Mouse (Mus musculus): Measurements from ENCODE around the gene Nek11.

The Nek11 gene

GRCm38 (mm10) chr9:105313250-105313649 lies 82.1 kb downstream of the Nek11 start:
- DNase-seq (ENCODE audit: extremely low read depth, low read depth), result no peak

GRCm38 (mm10) chr9:105312686-105313085 lies 82.6 kb downstream of the Nek11 start:
- DNase-seq (ENCODE audit: extremely low read depth, low read depth), result no peak

DNA sequence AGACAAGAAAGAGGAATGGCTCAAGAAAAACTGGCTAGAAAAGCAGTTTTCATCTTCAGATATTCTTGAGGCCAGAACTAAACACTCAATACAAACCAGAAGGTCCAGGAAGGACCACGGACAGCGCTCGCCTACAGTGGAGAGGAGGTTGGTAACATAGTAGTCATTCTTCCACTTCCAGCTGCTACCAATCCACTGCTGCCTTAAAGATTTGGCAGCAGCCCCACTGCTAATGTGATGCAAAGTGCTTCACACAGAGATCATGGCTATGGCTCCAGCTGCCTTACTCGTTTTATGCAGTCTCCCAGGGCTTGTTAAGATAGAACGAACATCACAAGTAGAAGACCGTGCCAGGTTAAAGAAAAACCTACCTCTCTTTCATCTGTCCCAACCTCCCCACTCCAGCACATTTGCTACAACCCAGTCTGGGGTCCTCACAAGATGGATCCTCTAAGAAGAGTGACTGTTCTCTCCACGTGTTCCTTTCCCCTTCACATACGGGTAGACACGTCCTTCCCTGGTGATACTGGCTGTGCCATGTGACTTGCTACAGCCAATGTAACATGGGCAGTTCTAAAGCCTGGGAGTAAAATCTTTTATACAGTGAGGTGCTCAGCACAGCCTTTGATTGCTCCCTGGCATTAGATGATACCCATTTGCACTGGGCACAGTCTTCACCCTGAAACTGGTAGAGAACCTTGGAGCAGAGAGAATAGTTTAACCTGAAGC lies 85.6 kb downstream of the Nek11 start:
- DNase-seq (ENCODE audit: extremely low read depth, low read depth), result no peak

DNA sequence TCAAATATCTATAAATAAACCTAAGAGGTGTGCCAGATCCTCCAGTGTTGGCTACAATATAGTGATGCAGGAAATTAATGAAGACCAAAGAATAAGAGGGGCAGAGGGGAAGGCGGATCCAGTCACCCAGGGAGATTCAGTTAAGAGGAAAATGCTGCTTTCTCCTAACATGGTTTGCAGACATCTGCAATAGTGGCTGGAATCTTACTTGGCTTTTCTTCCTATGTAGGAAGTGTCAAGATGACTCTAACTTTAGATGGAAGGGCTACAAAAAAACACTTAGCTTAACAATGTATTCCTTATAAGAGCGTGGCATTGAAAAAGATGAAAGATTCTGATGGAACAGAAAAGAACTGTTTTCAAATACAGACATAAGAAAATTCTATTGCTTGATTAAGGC lies 89.3 kb downstream of the Nek11 start:
- no peak for DNase-seq (ENCODE audit: extremely low read depth, low read depth)

DNA sequence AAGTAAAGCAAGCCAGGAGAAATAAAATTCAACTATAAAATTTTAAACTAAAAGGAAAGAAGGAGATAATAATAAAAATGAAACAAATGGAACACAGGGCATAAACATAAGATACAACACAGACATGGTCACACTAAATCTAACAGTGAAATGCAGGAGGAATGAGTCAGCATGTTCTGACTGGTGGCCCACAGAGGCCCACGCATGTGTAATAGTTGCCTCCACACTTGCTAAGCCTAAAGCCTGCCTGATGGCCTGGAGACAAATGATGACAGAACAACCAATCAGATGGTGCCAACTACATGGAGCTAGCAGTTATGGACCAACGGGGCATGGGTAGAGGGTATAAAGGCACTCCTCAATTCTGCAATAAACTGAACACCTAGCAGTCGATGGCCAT lies 93.1 kb downstream of the Nek11 start:
- DNase-seq (ENCODE audit: extremely low read depth, low read depth), result no peak

- DNase-seq (ENCODE audit: extremely low read depth, low read depth), result no peak
Measured at GRCm38 (mm10) chr9:105301396-105301795, 93.9 kb downstream of the Nek11 start.

DNA sequence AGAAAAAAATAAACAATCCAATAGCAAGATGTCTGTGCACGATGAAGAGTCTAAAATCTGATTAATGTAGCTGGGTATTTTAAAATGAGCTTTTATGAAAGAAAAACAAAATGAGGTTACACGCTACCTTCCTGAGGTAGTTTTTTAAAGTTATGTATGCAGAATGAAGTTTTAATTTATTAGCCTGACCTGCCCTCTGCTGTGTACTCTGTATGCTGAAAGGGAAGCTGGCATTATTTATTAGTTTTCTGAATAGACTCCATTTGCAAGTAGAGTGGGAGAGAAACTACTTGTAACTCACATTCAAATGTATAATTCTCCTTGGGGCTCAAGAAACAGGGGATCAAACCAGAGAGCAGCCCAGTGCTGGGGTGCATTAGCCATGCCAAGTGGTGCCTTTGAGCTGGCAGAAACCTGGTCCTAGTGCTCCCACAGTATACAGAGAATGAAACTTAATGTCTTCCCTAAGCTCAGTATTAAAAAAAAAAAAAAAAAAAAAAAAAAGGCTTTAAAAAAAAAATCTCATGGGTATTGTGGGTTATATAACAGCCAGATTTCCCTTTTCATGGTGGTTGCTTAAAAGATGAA lies 94.5 kb downstream of the Nek11 start:
- DNase-seq (ENCODE audit: extremely low read depth, low read depth), result no peak

DNA sequence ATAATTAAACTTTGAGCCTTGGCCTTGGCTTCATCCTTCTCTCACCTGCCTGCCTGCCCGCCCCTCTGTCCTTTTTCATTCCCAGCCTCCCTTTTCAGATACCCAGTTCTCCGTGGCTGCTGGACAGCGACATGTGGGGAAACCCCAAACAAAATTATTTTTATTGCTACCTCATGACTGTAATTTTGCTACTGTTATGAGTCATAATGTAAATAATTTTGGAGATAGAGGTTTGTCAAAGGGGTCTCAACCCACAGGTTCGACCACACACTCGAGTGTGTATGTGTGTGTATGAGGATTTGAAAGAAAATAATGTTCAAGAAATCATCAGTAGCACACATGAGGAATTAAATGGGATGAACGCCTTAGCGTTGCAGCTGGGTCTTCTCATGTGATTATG lies 110.7 kb downstream of the Nek11 start:
- DNase-seq (ENCODE audit: extremely low read depth, low read depth), result no peak

- no peak for DNase-seq (ENCODE audit: extremely low read depth, low read depth)
Measured at GRCm38 (mm10) chr9:105282725-105283124, 112.6 kb downstream of the Nek11 start.

DNA sequence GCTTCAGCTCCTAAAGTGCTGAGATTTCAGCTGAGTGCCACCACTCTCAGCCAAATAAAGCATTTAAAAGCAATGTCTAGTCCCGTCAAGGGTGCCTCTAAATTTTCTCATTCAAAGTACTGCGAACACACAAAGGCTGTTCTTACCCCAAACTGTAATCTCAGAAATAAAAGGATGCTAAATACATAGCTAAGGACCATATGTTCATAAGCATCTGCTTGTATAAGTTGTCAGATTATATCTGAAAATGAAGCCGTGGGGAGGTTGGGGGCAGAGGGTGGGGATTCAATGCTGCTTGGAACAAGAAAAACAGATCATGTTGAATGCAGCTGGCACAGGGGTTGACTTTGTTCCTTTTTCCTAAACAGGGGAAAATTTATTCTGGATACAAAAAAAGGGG lies 120.4 kb downstream of the Nek11 start:
- DNase-seq (ENCODE audit: extremely low read depth, low read depth), result no peak

DNA sequence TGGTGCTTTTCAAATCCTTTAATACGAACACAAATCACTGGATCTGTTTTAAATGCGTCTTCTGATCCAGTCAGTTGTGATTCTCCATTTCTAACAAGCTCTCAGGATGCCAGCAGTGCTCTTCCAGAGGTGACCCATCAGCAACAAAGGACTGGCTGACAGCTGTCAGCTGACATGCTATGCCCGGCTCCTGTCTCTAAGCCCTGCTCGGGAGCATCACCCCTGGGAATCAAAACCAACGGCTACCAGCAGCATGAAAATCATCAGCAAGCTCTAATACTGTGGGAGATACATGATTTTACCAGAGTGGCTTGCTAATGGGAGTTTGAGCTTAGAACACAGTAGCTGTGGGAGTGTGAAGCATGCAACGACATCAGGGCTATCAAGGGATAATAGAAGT lies 121.0 kb downstream of the Nek11 start:
- no peak for DNase-seq (ENCODE audit: extremely low read depth, low read depth)

GRCm38 (mm10) chr9:105272241-105272640 lies 123.1 kb downstream of the Nek11 start:
- DNase-seq (ENCODE audit: extremely low read depth, low read depth), result no peak

DNA sequence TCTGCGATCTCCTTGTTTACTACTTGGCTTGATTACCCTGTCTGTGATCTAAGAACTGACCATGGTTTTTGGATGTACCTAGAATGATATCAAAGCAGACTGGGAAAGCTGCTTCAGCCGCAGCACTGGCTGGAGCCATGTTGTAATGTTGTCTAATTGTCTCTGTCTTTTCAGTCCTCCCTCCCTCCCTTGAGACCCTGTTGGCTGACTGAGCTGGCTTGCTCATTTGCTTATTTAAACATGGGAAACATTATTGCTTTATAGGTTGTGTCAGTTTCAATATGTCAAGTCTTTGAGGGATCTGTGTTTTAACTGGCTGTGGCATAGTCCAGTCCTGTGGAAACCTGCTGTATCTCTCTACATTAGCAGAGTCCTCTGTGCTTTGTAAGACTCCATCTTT lies 132.2 kb downstream of the Nek11 start:
- no peak for DNase-seq (ENCODE audit: extremely low read depth, low read depth)

- no peak for DNase-seq (ENCODE audit: extremely low read depth, low read depth)
Measured at GRCm38 (mm10) chr9:105257668-105258067, 137.7 kb downstream of the Nek11 start.

- DNase-seq (ENCODE audit: extremely low read depth, low read depth), result no peak
Measured at GRCm38 (mm10) chr9:105254076-105254475, 141.2 kb downstream of the Nek11 start.

GRCm38 (mm10) chr9:105252349-105253041 lies 142.8 kb downstream of the Nek11 start:
- DNase-seq (ENCODE audit: extremely low read depth, low read depth), result no peak

- DNase-seq (ENCODE audit: extremely low read depth, low read depth), result no peak
Measured at GRCm38 (mm10) chr9:105251256-105251655, 144.1 kb downstream of the Nek11 start.

GRCm38 (mm10) chr9:105244024-105244423 lies 151.3 kb downstream of the Nek11 start:
- DNase-seq (ENCODE audit: extremely low read depth, low read depth), result no peak

DNA sequence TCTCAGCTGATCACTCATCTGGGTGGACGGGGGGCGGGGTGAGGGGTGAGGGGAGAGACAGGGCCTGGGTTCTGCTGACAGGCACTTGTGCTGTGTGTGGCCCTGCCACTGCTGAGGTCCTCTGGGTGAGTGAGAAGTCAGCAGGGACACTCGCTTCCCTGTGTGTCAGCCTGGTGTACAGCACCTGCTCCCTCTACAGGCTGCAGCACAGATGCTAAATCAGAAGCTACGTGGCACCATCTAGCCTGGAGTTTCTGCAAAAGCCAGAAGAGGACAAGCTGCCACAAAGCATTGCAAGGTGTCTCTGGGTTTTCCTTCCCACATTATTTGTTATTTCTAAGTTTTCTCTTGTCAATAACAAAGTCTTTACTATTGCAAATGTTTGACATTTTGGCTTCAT lies 180.9 kb downstream of the Nek11 start:
- DNase-seq (ENCODE audit: extremely low read depth, low read depth), result no peak

- DNase-seq (ENCODE audit: extremely low read depth, low read depth), result no peak
Measured at GRCm38 (mm10) chr9:105200305-105200704, 195.0 kb downstream of the Nek11 start.

- DNase-seq (ENCODE audit: extremely low read depth, low read depth), result no peak
Measured at GRCm38 (mm10) chr9:105186725-105187124, 208.6 kb downstream of the Nek11 start.

DNA sequence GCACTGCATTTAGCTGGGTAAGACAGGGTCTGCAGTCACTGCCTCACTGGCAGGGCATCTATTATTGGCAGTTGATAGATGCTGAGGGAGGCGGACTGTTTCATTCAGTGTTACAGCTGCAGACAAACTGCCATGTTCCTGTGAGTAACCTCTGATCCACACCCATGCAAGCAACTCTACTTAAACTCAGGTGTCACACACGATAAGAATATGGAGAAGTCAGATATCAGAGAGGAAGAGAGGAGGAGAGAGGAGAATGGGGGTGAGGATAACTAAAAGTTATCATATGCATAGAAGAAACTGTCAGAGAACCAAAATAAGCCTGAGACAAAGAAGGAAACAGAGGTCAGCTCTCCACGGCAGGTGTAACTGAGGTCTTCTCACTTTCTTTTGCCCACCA lies 212.9 kb downstream of the Nek11 start:
- DNase-seq (ENCODE audit: extremely low read depth, low read depth), result no peak

- no peak for DNase-seq (ENCODE audit: extremely low read depth, low read depth)
Measured at GRCm38 (mm10) chr9:105144992-105145391, 250.3 kb downstream of the Nek11 start, which contains the start of gene 1700080E11Rik. 1700080E11Rik (minus strand) TSS chr9:105145092.
